Mouse (Mus musculus) liver, embryonic 14.5 days (tissue): ENCODE data around the gene Foxf1.

Source experiments
- CTCF ChIP-seq: IDR thresholded peaks from 2 replicates; pipeline ENCODE4 v1.5.1; 2016; ENCODE audit warnings: antibody characterized with exemption, low read depth, control low read depth
- EP300 ChIP-seq: IDR thresholded peaks from 2 replicates; pipeline ENCODE4 v1.6.1; 2016; ENCODE audit warnings: antibody characterized with exemption, low read depth

DNA sequence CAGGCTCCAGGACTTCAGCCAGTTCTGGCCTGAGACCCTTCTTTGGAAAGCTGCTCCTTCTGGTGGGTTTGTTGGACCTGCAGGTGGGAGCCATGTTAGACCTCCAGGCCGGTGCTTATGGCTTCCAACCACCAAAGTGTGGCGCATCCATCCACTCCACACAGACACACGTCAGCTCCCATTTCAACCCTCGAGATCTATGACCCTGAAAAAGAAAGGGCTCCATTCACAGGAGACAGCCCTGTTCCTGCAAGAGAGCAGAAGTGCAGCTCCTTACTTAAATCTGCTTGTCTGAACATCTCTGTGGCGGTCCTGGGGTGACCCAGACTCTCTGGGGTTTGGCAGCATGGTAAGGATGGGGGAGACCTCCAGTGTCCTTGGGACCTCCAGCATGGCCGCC lies 9.3 kb downstream of the Foxf1 start:
- TF ChIP-seq CTCF = no peak
- no peak for TF ChIP-seq EP300
